Mouse (Mus musculus) limb, embryonic 14.5 days (tissue): Measurements from ENCODE around the gene Sbf2. TPM values are rescaled to one million over a fixed set of nuclear protein-coding genes. Genes with fewer than 3 reads are reported as not detected.

Experiments used
- ATAC-seq: fragments of 200-750 bp; cut with Nextera tagmentation; 2 replicates; pipeline ENCODE4 v1.8.0; 2017; ENCODE audit warnings: low read depth, moderate number of reproducible peaks, moderate TSS enrichment; ENCODE audit not compliant: low FRiP score
- DNase-seq: peaks from one replicate; pipeline ENCODE4 v3.0.0-alpha.2; 2015; ENCODE audit warnings: low spot score
- H3K27ac ChIP-seq: fragments of 300-500 bp; sonication (generic); replicated peaks from 2 replicates; pipeline ENCODE4 v1.5.1; 2014; ENCODE audit warnings: low read depth, mild to moderate bottlenecking, low read length, moderate library complexity, mixed read lengths
- H3K27me3 ChIP-seq: fragments of 300-500 bp; sonication (generic); 2 replicates; pipeline ENCODE4 v1.6.1; 2014; ENCODE audit warnings: low read length, mixed read lengths; ENCODE audit not compliant: control insufficient read depth, insufficient read depth
- H3K36me3 ChIP-seq: fragments of 300-500 bp; sonication (generic); 2 replicates; pipeline ENCODE4 v1.6.1; 2014; ENCODE audit warnings: mild to moderate bottlenecking, low read length, moderate library complexity, mixed read lengths; ENCODE audit not compliant: control insufficient read depth, insufficient read depth
- H3K4me1 ChIP-seq: fragments of 300-500 bp; sonication (generic); 2 replicates; pipeline ENCODE4 v1.6.1; 2014; ENCODE audit warnings: antibody characterized with exemption, low read length, mixed read lengths; ENCODE audit not compliant: control insufficient read depth, insufficient read depth
- H3K4me2 ChIP-seq: fragments of 300-500 bp; sonication (generic); replicated peaks from 2 replicates; pipeline ENCODE4 v1.6.1; 2014; ENCODE audit warnings: low read depth, mild to moderate bottlenecking, low read length, moderate library complexity; ENCODE audit not compliant: severe bottlenecking
- H3K4me3 ChIP-seq: fragments of 300-500 bp; sonication (generic); replicated peaks from 2 replicates; pipeline ENCODE4 v1.5.1; 2014; ENCODE audit warnings: low read length
- H3K9ac ChIP-seq: fragments of 300-500 bp; sonication (generic); 2 replicates; pipeline ENCODE4 v1.6.1; 2014; ENCODE audit warnings: mild to moderate bottlenecking, low read depth, low read length, moderate library complexity; ENCODE audit not compliant: severe bottlenecking
- H3K9me3 ChIP-seq: fragments of 300-500 bp; sonication (generic); 2 replicates; pipeline ENCODE4 v1.6.1; 2016; ENCODE audit warnings: low read length; ENCODE audit not compliant: control insufficient read depth
- POLR2A ChIP-seq: fragments of 200-500 bp; IDR thresholded peaks from 2 replicates; pipeline ENCODE4 v1.8.0; 2012; ENCODE audit warnings: inconsistent platforms, mild to moderate bottlenecking, moderate library complexity, borderline replicate concordance; ENCODE audit not compliant: insufficient read depth, insufficient read length; ENCODE audit errors: extremely low read depth
- WGBS: fragments of 180-500 bp; shearing (Covaris S2); extraction: QIAGEN DNeasy Blood & Tissue Kit; methylation state at CpG from one replicate; pipeline ENCODE4 v1.1.7; 2014; 5-methylcytosine and 5-hydroxymethylcytosine counted together
- polyA plus RNA-seq, 2 experiments: library from polyadenylated mRNA; depleted of rRNA in 1 of 2; stranded (reverse) in 1 of 2; unstranded in 1 of 2; fragments of >200 nt; fragmentation: Nextera tagmentation in 1 of 2; extraction: Ambion mirVana in 1 of 2; gene quantifications; 2 replicates each; pipeline versions ENCODE4 v1.2.1 to v1.2.3; 2012 to 2014

Sbf2 gene
- polyA plus RNA-seq, 2 experiments = 24.7 TPM

GRCm38 (mm10) chr7:110286198-110286732 is 328.5 kb downstream of the Sbf2 start:
- Histone ChIP-seq H3K27ac (no peak overlapping the region), H3K4me1 (peaks cover 4% of the 10 kb centered on the region; the same call in 1 of the 2 replicates), H3K9me3 (no peaks in the 10 kb centered on the region), H3K27me3 (no peaks in the 10 kb centered on the region), H3K4me2 (no peak overlapping the region), H3K9ac (no peak overlapping the region), H3K36me3 (peaks cover 17% of the 10 kb centered on the region), H3K4me3 (no peak overlapping the region)
- TF ChIP-seq POLR2A = no peak
- ATAC-seq = no peak
- 70% methylated on average over 8 of the region's 8 CpGs for WGBS
- no peak for DNase-seq

GRCm38 (mm10) chr7:110285849-110286151 is 328.9 kb downstream of the Sbf2 start:
- peaks cover 4% of the 10 kb centered on the region; the same call in 1 of the 2 replicates for H3K4me1 ChIP-seq
- TF ChIP-seq POLR2A = no peak
- H3K36me3 ChIP-seq = peaks cover 22% of the 10 kb centered on the region
- DNase-seq (no peak), ATAC-seq (no peak)
- 85% methylated on average over 3 of the region's 3 CpGs for WGBS
- H3K4me3 ChIP-seq = no peak overlapping the region
- no peak overlapping the region for H3K9ac ChIP-seq
- no peak overlapping the region for H3K4me2 ChIP-seq
- H3K9me3 ChIP-seq = no peaks in the 10 kb centered on the region
- H3K27ac ChIP-seq = no peak overlapping the region
- no peaks in the 10 kb centered on the region for H3K27me3 ChIP-seq

DNA sequence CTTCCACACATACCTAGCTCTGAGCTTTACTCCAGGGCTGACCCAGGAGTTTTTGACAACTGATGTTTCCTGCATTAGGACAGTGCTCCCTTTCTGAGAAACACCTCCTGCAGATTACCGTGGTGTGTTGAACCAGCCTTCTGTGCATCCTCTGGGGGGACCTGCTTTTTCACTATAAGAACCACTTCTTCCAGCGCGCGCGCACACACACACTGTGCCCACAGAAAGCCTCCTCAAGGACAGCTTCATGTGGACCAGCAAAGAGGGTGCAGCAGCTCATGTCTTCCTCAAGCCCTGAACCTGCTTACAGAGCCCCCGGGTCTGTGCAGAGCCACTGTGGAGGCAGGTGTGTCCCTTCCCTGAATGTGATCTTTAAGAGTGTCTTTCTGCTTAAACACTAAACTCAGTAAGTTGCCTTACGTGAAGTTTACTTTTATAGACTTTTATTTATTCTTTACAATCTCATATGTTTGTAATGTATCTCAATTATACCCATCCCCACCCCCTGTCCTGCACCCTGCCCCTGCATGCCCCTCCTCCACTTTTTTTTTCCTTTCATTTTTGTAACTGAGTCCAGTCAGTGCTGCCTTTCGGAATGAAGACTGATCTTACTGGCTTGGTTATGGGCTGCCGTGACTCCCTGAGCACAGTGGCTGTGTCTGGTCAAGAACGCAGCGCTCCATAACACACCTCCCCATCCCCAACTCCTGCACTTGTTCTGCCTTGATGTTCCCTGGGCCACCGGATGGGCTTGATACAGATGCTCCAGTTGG is 329.5 kb downstream of the Sbf2 start:
- Histone ChIP-seq H3K9me3 (no peaks in the 10 kb centered on the region), H3K27me3 (no peaks in the 10 kb centered on the region), H3K4me1 (peaks cover 4% of the 10 kb centered on the region; the same call in 1 of the 2 replicates), H3K4me3 (no peak overlapping the region), H3K27ac (no peak overlapping the region), H3K4me2 (no peak overlapping the region), H3K36me3 (peaks cover 27% of the 10 kb centered on the region), H3K9ac (no peak overlapping the region)
- TF ChIP-seq POLR2A = no peak
- WGBS = 91% methylated on average over 12 of the region's 12 CpGs
- DNase-seq (no peak), ATAC-seq (no peak)

- no peak for TF ChIP-seq POLR2A
- WGBS = 95% methylated on average over 6 of the region's 6 CpGs
- no peak overlapping the region for H3K9ac ChIP-seq
- H3K27me3 ChIP-seq = no peaks in the 10 kb centered on the region
- H3K4me2 ChIP-seq = no peak overlapping the region
- ATAC-seq (no peak), DNase-seq (no peak)
- peaks cover 38% of the 10 kb centered on the region for H3K36me3 ChIP-seq
- peaks cover 2% of the 10 kb centered on the region; the same call in 1 of the 2 replicates for H3K4me1 ChIP-seq
- no peaks in the 10 kb centered on the region for H3K9me3 ChIP-seq
- H3K27ac ChIP-seq = no peak overlapping the region
- no peak overlapping the region for H3K4me3 ChIP-seq
Measured at GRCm38 (mm10) chr7:110283484-110284275, 331.0 kb downstream of the Sbf2 start.

- no peak for TF ChIP-seq POLR2A
- DNase-seq (no peak), ATAC-seq (no peak)
- Histone ChIP-seq H3K36me3 (peaks cover 42% of the 10 kb centered on the region), H3K4me3 (no peak overlapping the region), H3K9me3 (no peaks in the 10 kb centered on the region), H3K9ac (no peak overlapping the region), H3K27me3 (no peaks in the 10 kb centered on the region), H3K4me1 (no peaks in the 10 kb centered on the region), H3K4me2 (no peak overlapping the region), H3K27ac (no peak overlapping the region)
- 90% methylated on average over 11 of the region's 11 CpGs for WGBS
Measured at GRCm38 (mm10) chr7:110282797-110283196, 331.9 kb downstream of the Sbf2 start.
